Mouse (Mus musculus) MEL (cell line): Measurements from ENCODE around the gene Coq10a. TPM values are rescaled to one million over a fixed set of nuclear protein-coding genes. Genes with fewer than 3 reads are reported as not detected.

ENCODE experiments used
- DNase-seq: peaks from one replicate; pipeline ENCODE4 v3.0.0; 2011; ENCODE audit warnings: low read depth, low spot score
- H3K27ac ChIP-seq: 2 replicates; pipeline ENCODE4 v1.5.1; 2012; ENCODE audit warnings: low read depth, mild to moderate bottlenecking, control low read depth, low read length, moderate library complexity; ENCODE audit not compliant: control insufficient read depth
- H3K27me3 ChIP-seq, 2 experiments: fragments of 150-350 bp in 1 of 2; sonication (generic) in 1 of 2; 2 replicates each; pipeline ENCODE4 v1.6.1; 2012; ENCODE audit warnings: low read length in 2 of 2, mild to moderate bottlenecking in 2 of 2, improper control_type of control experiment in 1 of 2, moderate library complexity in 1 of 2; ENCODE audit not compliant: insufficient read depth in 2 of 2, control insufficient read depth in 1 of 2
- H3K36me3 ChIP-seq, 2 experiments: 2 replicates each; pipeline ENCODE4 v1.6.1; 2012 to 2014; ENCODE audit warnings: low read length in 2 of 2, improper control_type of control experiment in 1 of 2, inconsistent platforms in 1 of 2, mild to moderate bottlenecking in 1 of 2; ENCODE audit not compliant: insufficient read depth in 2 of 2, control insufficient read depth in 1 of 2
- H3K4me1 ChIP-seq, 2 experiments: fragments of 150-350 bp in 1 of 2; sonication (generic) in 1 of 2; 2 replicates each; pipeline ENCODE4 v1.6.1; 2012; ENCODE audit warnings: low read length in 2 of 2, improper control_type of control experiment in 1 of 2, mild to moderate bottlenecking in 1 of 2; ENCODE audit not compliant: insufficient read depth in 2 of 2, control insufficient read depth in 1 of 2
- H3K4me3 ChIP-seq, 2 experiments: fragments of 150-350 bp in 1 of 2; sonication (generic) in 1 of 2; 2 replicates each; pipeline ENCODE4 v1.5.1; 2012; ENCODE audit warnings: low read depth in 2 of 2, low read length in 2 of 2, mild to moderate bottlenecking in 2 of 2, moderate library complexity in 2 of 2, control low read depth in 1 of 2, improper control_type of control experiment in 1 of 2; ENCODE audit not compliant: control insufficient read depth in 1 of 2, insufficient read depth in 1 of 2
- H3K79me2 ChIP-seq: 2 replicates; pipeline ENCODE4 v1.6.1; 2012; ENCODE audit warnings: mild to moderate bottlenecking, low read length, moderate library complexity; ENCODE audit not compliant: control insufficient read depth, poor library complexity, insufficient read depth
- H3K9ac ChIP-seq: 2 replicates; pipeline ENCODE4 v1.6.1; 2012; ENCODE audit warnings: low read depth, mild to moderate bottlenecking, control low read depth, low read length, moderate library complexity; ENCODE audit not compliant: control insufficient read depth, poor library complexity, severe bottlenecking
- H3K9me3 ChIP-seq: fragments of 150-350 bp; sonication (generic); replicated peaks from 2 replicates; pipeline ENCODE4 v1.6.1; 2012; ENCODE audit warnings: mild to moderate bottlenecking, low read length, improper control_type of control experiment, moderate library complexity; ENCODE audit not compliant: insufficient read depth
- CHD1 ChIP-seq: IDR thresholded peaks from 2 replicates; pipeline ENCODE4 v1.6.1; 2012; ENCODE audit warnings: low read depth, mild to moderate bottlenecking, inconsistent platforms, low read length, improper control_type of control experiment
- CTCF ChIP-seq, 3 experiments: IDR thresholded peaks in 2 of 3; conservative IDR thresholded peaks in 1 of 3; 2 replicates each; pipeline ENCODE4 v1.5.1; 2011 to 2012; ENCODE audit warnings: low read length in 3 of 3, low read depth in 2 of 3, mild to moderate bottlenecking in 2 of 3, improper control_type of control experiment in 1 of 3, inconsistent platforms in 1 of 3, mixed read lengths in 1 of 3, moderate library complexity in 1 of 3; ENCODE audit not compliant: control insufficient read depth in 1 of 3, insufficient read depth in 1 of 3, poor library complexity in 1 of 3, severe bottlenecking in 1 of 3
- ELF1 ChIP-seq: IDR thresholded peaks from 2 replicates; pipeline ENCODE4 v1.6.1; 2014; ENCODE audit warnings: low read depth, mild to moderate bottlenecking, inconsistent platforms, low read length, improper control_type of control experiment, moderate library complexity
- GATA1 ChIP-seq: IDR thresholded peaks from 2 replicates; pipeline ENCODE4 v1.6.1; 2011; ENCODE audit warnings: low read depth, low read length, improper control_type of control experiment
- MAFK ChIP-seq: IDR thresholded peaks from 2 replicates; pipeline ENCODE4 v1.6.1; 2011; ENCODE audit warnings: low read depth, mild to moderate bottlenecking, low read length, improper control_type of control experiment, borderline replicate concordance
- MAZ ChIP-seq: IDR thresholded peaks from 2 replicates; pipeline ENCODE4 v1.6.1; 2012; ENCODE audit warnings: low read depth, mild to moderate bottlenecking, inconsistent platforms, low read length, improper control_type of control experiment
- MYB ChIP-seq: IDR thresholded peaks from 2 replicates; pipeline ENCODE4 v1.6.1; 2011; ENCODE audit warnings: mild to moderate bottlenecking, low read depth, low read length, improper control_type of control experiment
- MYC ChIP-seq: IDR thresholded peaks from 2 replicates; pipeline ENCODE4 v1.6.1; 2011; ENCODE audit warnings: low read depth, mild to moderate bottlenecking, low read length, improper control_type of control experiment, moderate library complexity
- NRF1 ChIP-seq: IDR thresholded peaks from 2 replicates; pipeline ENCODE4 v1.6.1; 2014; ENCODE audit warnings: low read depth, mild to moderate bottlenecking, inconsistent platforms, low read length, improper control_type of control experiment, moderate library complexity; ENCODE audit not compliant: poor library complexity, insufficient read depth, severe bottlenecking
- POLR2A ChIP-seq, 2 experiments: IDR thresholded peaks; 2 replicates each; pipeline ENCODE4 v1.6.1; 2011 to 2012; ENCODE audit warnings: low read length in 2 of 2, mild to moderate bottlenecking in 2 of 2, control low read depth in 1 of 2, improper control_type of control experiment in 1 of 2, low read depth in 1 of 2, moderate library complexity in 1 of 2; ENCODE audit not compliant: control insufficient read depth in 1 of 2, insufficient read depth in 1 of 2, poor library complexity in 1 of 2
- POLR2AphosphoS2 ChIP-seq: IDR thresholded peaks from 2 replicates; pipeline ENCODE4 v1.6.1; 2011; ENCODE audit warnings: low read length, improper control_type of control experiment
- RAD21 ChIP-seq: IDR thresholded peaks from 2 replicates; pipeline ENCODE4 v1.6.1; 2011; ENCODE audit warnings: mild to moderate bottlenecking, low read depth, low read length, improper control_type of control experiment
- SMC3 ChIP-seq: IDR thresholded peaks from 2 replicates; pipeline ENCODE4 v1.6.1; 2011; ENCODE audit warnings: low read depth, low read length, improper control_type of control experiment
- TAL1 ChIP-seq: IDR thresholded peaks from 2 replicates; pipeline ENCODE4 v1.6.1; 2012; ENCODE audit warnings: mild to moderate bottlenecking, inconsistent platforms, low read length, moderate library complexity, mixed read lengths
- TBP ChIP-seq: IDR thresholded peaks from 2 replicates; pipeline ENCODE4 v1.8.0; 2011; ENCODE audit warnings: low read depth, low read length, improper control_type of control experiment
- USF2 ChIP-seq, 2 experiments: IDR thresholded peaks; 2 replicates each; pipeline ENCODE4 v1.6.1; 2011 to 2012; ENCODE audit warnings: improper control_type of control experiment in 2 of 2, low read length in 2 of 2, borderline replicate concordance in 1 of 2, inconsistent platforms in 1 of 2, low read depth in 1 of 2, mild to moderate bottlenecking in 1 of 2; ENCODE audit not compliant: insufficient read depth in 1 of 2
- ZKSCAN1 ChIP-seq: IDR thresholded peaks from 2 replicates; pipeline ENCODE4 v1.6.1; 2012; ENCODE audit warnings: low read depth, mild to moderate bottlenecking, inconsistent platforms, low read length, improper control_type of control experiment, moderate library complexity
- ZMIZ1 ChIP-seq: IDR thresholded peaks from 2 replicates; pipeline ENCODE4 v1.6.1; 2012; ENCODE audit warnings: low read depth, mild to moderate bottlenecking, inconsistent platforms, low read length, improper control_type of control experiment, moderate library complexity
- polyA plus RNA-seq, 2 experiments: library from polyadenylated mRNA; stranded (reverse) in 1 of 2; unstranded in 1 of 2; fragments of >175 nt in 1 of 2; fragments of >200 nt in 1 of 2; gene quantifications; 2 replicates each; pipeline versions ENCODE4 v1.2.1 to v1.2.4; 2012; ENCODE audit warnings: low replicate concordance in 2 of 2, low read depth in 1 of 2; ENCODE audit not compliant: insufficient read length in 2 of 2, insufficient read depth in 1 of 2, missing spikeins in 1 of 2
- total RNA-seq: library from RNA; depleted of rRNA; stranded (reverse); fragments of 300-350 nt; gene quantifications from 2 replicates; pipeline ENCODE4 v1.2.3, GENCODE M21; 2012

The Coq10a gene
- total and polyA plus RNA-seq, 3 experiments = 7.7 to 14.1 TPM; not detected in 1

DNA sequence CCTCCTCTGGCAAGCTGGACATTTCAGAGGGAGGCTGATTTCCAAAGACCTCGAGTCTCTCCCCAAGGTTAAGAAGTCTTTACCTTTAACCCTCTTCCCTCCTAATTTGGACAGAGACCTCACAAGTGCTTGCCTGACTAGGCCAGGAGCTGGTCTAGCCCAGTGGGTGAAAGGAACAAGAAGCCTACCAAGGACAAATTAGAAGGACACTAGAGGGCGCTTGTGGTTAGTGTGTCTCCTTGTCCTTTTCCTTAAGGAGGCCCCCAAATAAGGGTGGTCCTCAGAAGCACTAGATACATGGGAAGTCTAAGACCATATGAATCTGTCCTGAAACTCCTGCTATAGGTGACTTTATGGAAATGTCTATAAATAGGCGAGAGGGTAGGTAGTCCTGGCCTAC, 6.2 kb downstream of the Coq10a start:
- H3K36me3 ChIP-seq = peaks cover 7 to 33% of the 10 kb centered on the region in 2 experiments
- no peak overlapping the region for H3K27ac ChIP-seq
- H3K27me3 ChIP-seq = no peaks in the 10 kb centered on the region
- H3K4me1 ChIP-seq = peaks cover 6 to 7% of the 10 kb centered on the region in 2 experiments
- no peaks in the 10 kb centered on the region for H3K9me3 ChIP-seq
- H3K9ac ChIP-seq = no peak overlapping the region
- TF ChIP-seq RAD21 (peak; percentile 16), TAL1 (no peak), SMC3 (peak; percentile 48), GATA1 (no peak), ZMIZ1 (0 out of 2 replicates have a peak, but pooled peaks have one; percentile 13), MYC (no peak), CTCF (IDR thresholded peaks at IDR 0.05 in 2 of 3, conservative IDR thresholded peaks at IDR 0.05 in 1 of 3; ENCODE audit: control insufficient read depth in 1 of 3, insufficient read depth in 1 of 3, low read depth in 2 of 3, low read length in 3 of 3, poor library complexity in 1 of 3, severe bottlenecking in 1 of 3) (peak; percentile 37 to 62 (median 52)), NRF1 (no peak)
- no peaks in the 10 kb centered on the region; the same call in 1 of the 2 replicates for H3K79me2 ChIP-seq
- DNase-seq = peak; percentile 66
- H3K4me3 ChIP-seq = no peak overlapping the region

- Histone ChIP-seq H3K79me2 (no peaks in the 10 kb centered on the region), H3K4me3 (no peak overlapping the region), H3K27ac (no peak overlapping the region)
- TF ChIP-seq TBP = no peak
- TF ChIP-seq MAZ = no peak
- 0 out of 2 replicates have a peak, but pooled peaks have one; percentile 29 for TF ChIP-seq POLR2AphosphoS2
- TF ChIP-seq ZKSCAN1 = no peak
- no peak for TF ChIP-seq USF2 (IDR thresholded peaks at IDR 0.05; ENCODE audit: borderline replicate concordance in 1 of 2, insufficient read depth in 1 of 2, low read depth in 1 of 2, low read length in 2 of 2)
- 0 out of 4 replicates have a peak, but pooled peaks of 1 of the 2 experiments have one; percentile 13 for TF ChIP-seq POLR2A (IDR thresholded peaks at IDR 0.05; ENCODE audit: control insufficient read depth in 1 of 2, insufficient read depth in 1 of 2, low read depth in 1 of 2, low read length in 2 of 2, poor library complexity in 1 of 2)
- TF ChIP-seq MYB = no peak
- TF ChIP-seq CHD1 = no peak
- TF ChIP-seq MAFK = no peak
- no peak for TF ChIP-seq GATA1
- TF ChIP-seq NRF1 = no peak
- no peak for TF ChIP-seq ELF1
- TF ChIP-seq, all 39 proteins: peak for 2
- peaks cover 6 to 7% of the 10 kb centered on the region in 2 experiments for H3K4me1 ChIP-seq
- no peak for DNase-seq
- H3K27me3 ChIP-seq = no peaks in the 10 kb centered on the region
- no peak overlapping the region for H3K9ac ChIP-seq
- peaks cover 7 to 39% of the 10 kb centered on the region in 2 experiments for H3K36me3 ChIP-seq
- H3K9me3 ChIP-seq = no peaks in the 10 kb centered on the region
These were observed 7.0 kb downstream of the Coq10a start for GRCm38 (mm10) chr10:128361836-128362235.
